Mouse (Mus musculus): ENCODE results near the gene Jund. TPM values are rescaled to one million over a fixed set of nuclear protein-coding genes. Genes with fewer than 3 reads are reported as not detected.

Gene Jund
- polyA plus RNA-seq, 1 experiment from 2014 or later, result 115 TPM

DNA sequence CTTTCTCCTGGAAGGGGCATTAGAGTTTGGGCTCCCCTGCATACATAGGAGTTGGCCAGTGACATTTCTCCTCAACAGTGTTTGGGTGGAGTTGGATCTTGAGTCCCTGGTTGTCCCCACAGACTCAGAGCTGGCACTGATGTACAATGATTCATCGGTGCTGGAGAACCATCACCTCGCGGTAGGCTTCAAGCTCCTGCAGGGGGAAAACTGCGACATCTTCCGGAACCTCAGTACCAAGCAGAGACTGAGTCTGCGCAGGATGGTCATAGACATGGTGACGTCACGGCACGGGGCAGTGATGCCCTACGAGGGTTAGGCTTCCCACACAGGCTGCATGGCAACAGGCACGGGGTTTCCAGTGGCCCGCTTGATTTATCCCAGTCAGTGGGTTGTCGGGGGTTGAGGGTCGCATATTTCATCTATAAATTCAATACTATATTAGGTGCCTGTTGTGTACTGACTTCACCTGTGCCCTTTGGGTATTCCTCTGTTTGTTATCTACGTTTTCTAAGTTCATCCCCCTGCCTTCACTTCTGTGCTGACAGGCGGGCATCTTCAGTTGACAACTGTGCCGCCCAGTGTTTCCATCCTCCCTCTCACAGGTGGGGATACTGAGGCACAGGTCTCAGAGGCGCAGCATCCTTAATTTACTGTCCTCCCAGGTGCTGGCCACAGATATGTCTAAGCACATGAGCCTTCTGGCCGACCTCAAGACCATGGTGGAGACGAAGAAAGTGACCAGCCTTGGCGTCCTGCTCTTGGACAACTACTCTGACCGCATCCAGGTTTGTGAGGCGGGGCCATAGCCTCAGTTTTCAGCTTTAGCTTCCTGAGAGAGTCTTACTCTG, 49.7 kb downstream of the Jund start:
- H3K9ac ChIP-seq (replicated peaks; ENCODE audit: low read depth, low read length), result no peak overlapping the region
- no peak overlapping the region for H3K4me2 ChIP-seq (ENCODE audit: low read depth, low read length)
- 83% methylated on average over 23 of the region's 23 CpGs for WGBS
- no peak overlapping the region for H3K27ac ChIP-seq (ENCODE audit: low read depth, low read length)
- H3K36me3 ChIP-seq (ENCODE audit: control insufficient read depth, insufficient read depth, low read length), result no peaks in the 10 kb centered on the region
- H3K4me3 ChIP-seq (ENCODE audit: low read depth, low read length), result no peak overlapping the region
- ATAC-seq (ENCODE audit: low read depth), result no peak
- peaks cover 18% of the 10 kb centered on the region for H3K27me3 ChIP-seq (ENCODE audit: control insufficient read depth, insufficient read depth, low read length)
- peaks cover 2% of the 10 kb centered on the region; the same call in 1 of the 2 replicates for H3K4me1 ChIP-seq (ENCODE audit: control insufficient read depth, insufficient read depth, low read length)
- no peaks in the 10 kb centered on the region for H3K9me3 ChIP-seq (ENCODE audit: control insufficient read depth, low read length)

DNA sequence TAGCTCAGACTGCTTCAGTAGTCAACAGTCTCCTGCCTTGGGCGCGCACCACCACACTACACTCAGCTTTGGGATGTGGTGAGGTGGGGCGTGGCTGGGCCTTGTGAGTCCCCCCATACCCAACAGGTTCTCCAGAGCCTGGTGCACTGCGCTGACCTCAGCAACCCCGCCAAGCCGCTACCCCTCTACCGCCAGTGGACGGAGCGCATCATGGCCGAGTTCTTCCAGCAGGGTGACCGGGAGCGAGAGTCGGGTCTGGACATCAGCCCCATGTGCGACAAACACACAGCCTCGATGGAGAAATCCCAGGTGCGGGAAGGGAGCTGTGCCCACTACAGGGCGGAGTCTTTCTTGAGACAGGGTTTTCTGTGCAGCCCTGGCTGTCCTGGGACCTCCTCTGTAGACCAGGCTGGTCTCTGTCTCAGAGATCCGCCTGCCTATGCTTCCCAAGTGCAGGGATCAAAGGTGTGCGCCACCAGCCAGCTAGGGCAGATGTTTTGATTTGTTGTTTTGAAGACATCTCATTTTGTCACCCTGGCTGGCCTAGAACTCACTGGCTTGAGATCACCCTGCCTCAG, 50.4 kb downstream of the Jund start:
- H3K4me1 ChIP-seq (ENCODE audit: control insufficient read depth, insufficient read depth, low read length), result no peaks in the 10 kb centered on the region; the same call in 1 of the 2 replicates
- H3K4me3 ChIP-seq (ENCODE audit: low read depth, low read length), result no peak overlapping the region
- no peak overlapping the region for H3K27ac ChIP-seq (ENCODE audit: low read depth, low read length)
- ATAC-seq (ENCODE audit: low read depth), result no peak
- no peak overlapping the region for H3K4me2 ChIP-seq (ENCODE audit: low read depth, low read length)
- H3K9me3 ChIP-seq (ENCODE audit: control insufficient read depth, low read length), result no peaks in the 10 kb centered on the region
- H3K36me3 ChIP-seq (ENCODE audit: control insufficient read depth, insufficient read depth, low read length), result no peaks in the 10 kb centered on the region
- 87% methylated on average over 19 of the region's 19 CpGs for WGBS
- H3K9ac ChIP-seq (replicated peaks; ENCODE audit: low read depth, low read length), result no peak overlapping the region
- peaks cover 11% of the 10 kb centered on the region for H3K27me3 ChIP-seq (ENCODE audit: control insufficient read depth, insufficient read depth, low read length)

Other genes starting within 250 kb of the Jund start
- gene Klhl26, start 222.0 kb upstream of the Jund start, polyA plus RNA-seq (2014; fragmentation: Nextera tagmentation; extraction: Ambion mirVana), result 29.4 and 30.1 TPM in 2 replicates
- gene Tmem59l, start 211.6 kb upstream of the Jund start, polyA plus RNA-seq (2014; fragmentation: Nextera tagmentation; extraction: Ambion mirVana), result 144 and 200 TPM in 2 replicates
- 5.3 and 10.0 TPM in 2 replicates for gene Crlf1, start 205.8 kb upstream of the Jund start, polyA plus RNA-seq (2014; fragmentation: Nextera tagmentation; extraction: Ambion mirVana)
- 152 and 172 TPM in 2 replicates for gene Rex1bd, start 192.2 kb upstream of the Jund start, polyA plus RNA-seq (2014; fragmentation: Nextera tagmentation; extraction: Ambion mirVana)
- gene Uba52, start 188.1 kb upstream of the Jund start, polyA plus RNA-seq (2014; fragmentation: Nextera tagmentation; extraction: Ambion mirVana), result 734 and 750 TPM in 2 replicates
- 303 and 336 TPM in 2 replicates for gene Fkbp8, start 171.2 kb upstream of the Jund start, polyA plus RNA-seq (2014; fragmentation: Nextera tagmentation; extraction: Ambion mirVana)
- gene Kxd1, start 171.0 kb upstream of the Jund start, polyA plus RNA-seq (2014; fragmentation: Nextera tagmentation; extraction: Ambion mirVana), result 50.2 and 51.9 TPM in 2 replicates
- 16.7 and 17.8 TPM in 2 replicates for gene Ell, start 159.5 kb upstream of the Jund start, polyA plus RNA-seq (2014; fragmentation: Nextera tagmentation; extraction: Ambion mirVana)
- 65.5 and 73.3 TPM in 2 replicates for gene Isyna1, start 104.6 kb upstream of the Jund start, polyA plus RNA-seq (2014; fragmentation: Nextera tagmentation; extraction: Ambion mirVana)
- gene Ssbp4, start 90.1 kb upstream of the Jund start, polyA plus RNA-seq (2014; fragmentation: Nextera tagmentation; extraction: Ambion mirVana), result 163 and 240 TPM in 2 replicates
- 0.20 and 1.8 TPM in 2 replicates for gene Lrrc25, start 82.8 kb upstream of the Jund start, polyA plus RNA-seq (2014; fragmentation: Nextera tagmentation; extraction: Ambion mirVana)
- 0.54 TPM in 1 of 2 replicates, not detected in the other for gene Gdf15, start 66.5 kb upstream of the Jund start, polyA plus RNA-seq (2014; fragmentation: Nextera tagmentation; extraction: Ambion mirVana)
- 74.5 and 85.2 TPM in 2 replicates for gene Pgpep1, start 38.6 kb upstream of the Jund start, polyA plus RNA-seq (2014; fragmentation: Nextera tagmentation; extraction: Ambion mirVana)
- 193 and 194 TPM in 2 replicates for gene Lsm4, start 25.7 kb upstream of the Jund start, polyA plus RNA-seq (2014; fragmentation: Nextera tagmentation; extraction: Ambion mirVana)
- gene Iqcn, start 4.5 kb downstream of the Jund start, polyA plus RNA-seq (2014; fragmentation: Nextera tagmentation; extraction: Ambion mirVana), result 0.13 TPM in 1 of 2 replicates, not detected in the other
- gene Gm3336, start 19.6 kb downstream of the Jund start, polyA plus RNA-seq (2014; fragmentation: Nextera tagmentation; extraction: Ambion mirVana), result not detected in 2 replicates
- gene Pde4c, start 24.8 kb downstream of the Jund start, polyA plus RNA-seq (2014; fragmentation: Nextera tagmentation; extraction: Ambion mirVana), result 0.10 and 0.27 TPM in 2 replicates
- 570 and 690 TPM in 2 replicates for gene Rab3a, start 55.7 kb downstream of the Jund start, polyA plus RNA-seq (2014; fragmentation: Nextera tagmentation; extraction: Ambion mirVana)
- gene Mpv17l2, start 62.0 kb downstream of the Jund start, polyA plus RNA-seq (2014; fragmentation: Nextera tagmentation; extraction: Ambion mirVana), result 36.5 and 41.2 TPM in 2 replicates
- 72.2 and 75.6 TPM in 2 replicates for gene Pik3r2, start 77.8 kb downstream of the Jund start, polyA plus RNA-seq (2014; fragmentation: Nextera tagmentation; extraction: Ambion mirVana)
- gene Mast3, start 106.1 kb downstream of the Jund start, polyA plus RNA-seq (2014; fragmentation: Nextera tagmentation; extraction: Ambion mirVana), result 20.2 and 23.4 TPM in 2 replicates
- not detected in 2 replicates for gene Il12rb1, start 109.5 kb downstream of the Jund start, polyA plus RNA-seq (2014; fragmentation: Nextera tagmentation; extraction: Ambion mirVana)
- gene Arrdc2, start 140.8 kb downstream of the Jund start, polyA plus RNA-seq (2014; fragmentation: Nextera tagmentation; extraction: Ambion mirVana), result 8.9 and 9.3 TPM in 2 replicates
- gene Kcnn1, start 164.3 kb downstream of the Jund start, polyA plus RNA-seq (2014; fragmentation: Nextera tagmentation; extraction: Ambion mirVana), result 12.6 and 13.0 TPM in 2 replicates
- gene Ccdc124, start 175.0 kb downstream of the Jund start, polyA plus RNA-seq (2014; fragmentation: Nextera tagmentation; extraction: Ambion mirVana), result 155 and 159 TPM in 2 replicates
- 1.7 and 2.6 TPM in 2 replicates for gene Slc5a5, start 193.8 kb downstream of the Jund start, polyA plus RNA-seq (2014; fragmentation: Nextera tagmentation; extraction: Ambion mirVana)
- gene Rpl18a, start 198.5 kb downstream of the Jund start, polyA plus RNA-seq (2014; fragmentation: Nextera tagmentation; extraction: Ambion mirVana), result 2,427 and 2,505 TPM in 2 replicates
- 50.1 and 54.8 TPM in 2 replicates for gene Map1s, start 207.0 kb downstream of the Jund start, polyA plus RNA-seq (2014; fragmentation: Nextera tagmentation; extraction: Ambion mirVana)

All from neural tube, embryonic 14.5 days (tissue).